Mouse (Mus musculus): ENCODE measurements around the gene 1600012H06Rik.
"Not testable (repeated sequence)": the region's sequence is repeated elsewhere in the genome, so short reads cannot be mapped to it uniquely, and the experiment has no call there.

The 1600012H06Rik gene

GRCm38 (mm10) chr17:14944551-14944950 is 1.6 kb downstream of the 1600012H06Rik start:
- DNase-seq (ENCODE audit: low spot score) = no peak

DNA sequence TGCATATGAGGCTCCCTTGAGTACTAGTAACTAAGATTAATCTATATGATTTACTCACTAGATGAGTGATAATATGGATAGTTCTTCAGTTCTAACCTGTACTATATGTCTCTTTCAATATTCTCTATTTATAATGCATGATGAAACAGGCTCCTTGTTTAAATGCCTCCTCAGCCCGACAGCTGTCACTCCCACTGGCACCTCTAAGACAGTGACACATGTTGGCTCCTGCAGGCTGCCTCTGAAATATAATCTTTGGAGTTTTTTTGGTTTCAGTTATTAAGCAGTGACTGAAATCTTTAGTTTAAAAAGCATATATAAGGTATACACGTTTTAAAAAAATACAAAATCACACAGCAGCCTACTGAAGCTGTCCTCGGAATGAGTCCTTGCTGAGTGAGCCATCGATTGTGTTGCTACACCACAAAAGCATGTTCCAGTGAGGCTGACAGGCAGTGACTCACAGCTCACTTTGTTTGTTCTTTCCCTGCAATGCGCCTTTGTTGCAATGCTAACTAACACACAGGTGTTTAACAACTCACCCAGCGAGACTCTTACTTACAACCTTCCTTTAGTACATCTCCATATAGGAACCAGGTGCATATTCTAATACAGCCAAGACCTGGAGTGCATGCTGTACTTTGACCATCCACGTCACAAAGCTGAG is 6.3 kb downstream of the 1600012H06Rik start:
- no peak for DNase-seq (ENCODE audit: low spot score)

- DNase-seq (ENCODE audit: low spot score) = no peak
Measured at GRCm38 (mm10) chr17:14953452-14953851, 10.5 kb downstream of the 1600012H06Rik start.

DNA sequence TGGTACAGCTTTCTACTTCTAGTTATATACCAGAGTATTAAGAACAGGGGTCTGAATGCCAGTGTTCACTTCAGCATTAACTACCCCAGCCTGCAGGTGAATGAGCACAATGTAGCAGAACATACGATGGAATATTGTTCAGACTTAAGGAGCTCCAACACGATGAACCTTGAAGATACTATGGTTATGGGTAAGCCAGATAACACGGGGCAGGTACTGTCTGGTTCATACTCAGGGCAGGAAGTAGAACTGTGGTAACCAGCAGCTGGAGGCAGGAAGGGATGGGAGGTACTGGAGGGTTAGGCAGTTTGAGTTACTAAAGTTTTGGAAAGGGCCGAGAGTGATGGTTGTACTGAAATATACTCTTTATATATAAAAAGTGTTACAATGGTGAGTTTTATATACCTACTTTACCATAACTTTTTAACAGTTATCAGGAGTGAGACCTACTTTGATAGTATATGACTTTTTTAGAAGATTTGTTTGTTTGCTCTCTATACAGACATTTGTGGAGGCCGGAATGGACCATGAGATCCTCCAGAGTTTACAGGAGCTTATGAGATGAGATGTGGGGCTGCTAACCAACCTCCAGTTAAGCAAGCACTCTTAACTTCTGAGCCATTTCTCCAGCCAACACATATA is 15.8 kb downstream of the 1600012H06Rik start:
- DNase-seq (ENCODE audit: low spot score) = no peak

- peak; percentile 62 for DNase-seq (ENCODE audit: low spot score)
Measured at GRCm38 (mm10) chr17:14959979-14960378, 17.0 kb downstream of the 1600012H06Rik start.

DNA sequence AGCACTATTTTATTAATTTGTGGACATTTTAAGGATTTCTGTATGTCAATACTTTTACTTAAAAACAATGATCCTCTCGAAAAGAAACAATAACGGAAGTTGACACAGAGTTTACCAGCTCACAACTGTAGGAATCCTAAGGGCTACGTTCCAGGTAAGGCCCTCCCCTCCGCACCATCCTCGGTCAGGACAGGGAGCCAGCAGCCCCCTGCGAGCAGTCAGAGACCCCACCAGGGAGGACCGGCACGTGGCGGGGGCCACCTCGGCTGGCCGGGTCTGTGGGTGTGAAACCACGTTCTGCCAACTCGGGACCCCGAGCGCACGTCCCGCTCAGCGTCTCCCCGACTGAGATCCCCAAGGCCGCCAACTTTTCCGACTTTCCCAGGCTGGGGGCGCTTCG is 17.5 kb downstream of the 1600012H06Rik start:
- DNase-seq (ENCODE audit: low spot score) = no peak

DNA sequence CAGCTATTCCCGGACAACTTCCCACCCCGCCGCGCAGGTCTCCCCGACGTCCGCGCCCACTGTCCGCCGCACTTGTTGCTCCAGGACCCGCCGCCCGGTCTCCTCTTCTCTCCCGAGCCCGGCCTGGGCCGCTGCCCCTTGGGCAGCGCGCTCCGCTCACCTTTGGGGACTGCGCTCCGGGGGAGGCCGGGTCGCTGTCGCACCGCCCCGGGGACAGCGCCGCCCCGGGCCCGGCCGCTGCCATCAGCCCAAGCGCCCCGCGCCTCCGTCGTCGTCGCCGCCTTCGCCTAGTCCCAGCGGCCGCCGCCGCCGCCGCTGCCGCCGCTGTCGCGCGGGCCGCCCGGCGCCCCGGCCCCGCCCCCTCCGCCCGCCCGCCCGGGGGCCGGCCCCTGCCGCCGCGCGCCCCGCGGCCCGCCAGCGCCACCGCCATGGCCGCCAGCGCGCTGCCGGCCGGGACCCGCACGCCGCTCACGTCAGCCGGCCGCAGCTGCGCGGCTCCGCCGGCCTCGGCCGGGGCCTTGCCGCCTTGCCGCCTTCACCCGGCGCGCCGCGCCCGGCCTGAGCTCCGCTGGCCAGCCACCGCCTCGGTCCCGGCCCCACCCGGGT is 18.1 kb downstream of the 1600012H06Rik start, which contains the start of gene Phf10:
Gene Phf10 (minus strand): TSS at position 323 of the 606 bp plus-strand sequence.
- DNase-seq (ENCODE audit: low spot score) = not testable (repeated sequence)

- DNase-seq (ENCODE audit: low spot score) = not testable (repeated sequence)
Measured at GRCm38 (mm10) chr17:14961557-14962154, 18.7 kb downstream of the 1600012H06Rik start.

DNA sequence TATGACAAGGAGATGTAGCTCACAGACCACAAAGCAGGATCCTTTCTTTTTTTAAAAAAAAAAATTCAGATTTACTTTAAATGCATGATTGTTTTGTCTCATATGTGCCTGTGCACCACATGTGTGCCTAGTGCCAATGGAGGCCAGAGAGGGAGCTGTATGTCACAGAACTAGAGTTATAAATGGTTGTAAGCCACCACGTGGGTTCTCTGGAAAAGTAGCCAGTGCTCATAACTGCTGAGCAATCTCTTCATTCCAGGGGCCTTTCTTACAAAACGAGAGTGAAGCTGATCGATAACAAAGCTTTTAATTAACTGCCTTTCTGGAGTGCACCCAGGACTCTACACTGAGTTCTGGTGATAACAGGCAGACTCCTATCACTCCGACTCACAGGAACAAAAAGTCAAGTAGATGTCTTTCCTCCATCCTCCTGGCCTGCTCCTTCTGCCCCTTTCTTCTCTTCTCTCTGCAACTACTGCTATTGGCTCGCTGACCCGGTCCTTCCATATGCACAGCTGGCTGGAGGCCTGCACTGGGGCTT is 25.5 kb downstream of the 1600012H06Rik start:
- DNase-seq (ENCODE audit: low spot score) = not testable (repeated sequence)

GRCm38 (mm10) chr17:14977718-14978361 is 34.9 kb downstream of the 1600012H06Rik start:
- not testable (repeated sequence) for DNase-seq (ENCODE audit: low spot score)

DNA sequence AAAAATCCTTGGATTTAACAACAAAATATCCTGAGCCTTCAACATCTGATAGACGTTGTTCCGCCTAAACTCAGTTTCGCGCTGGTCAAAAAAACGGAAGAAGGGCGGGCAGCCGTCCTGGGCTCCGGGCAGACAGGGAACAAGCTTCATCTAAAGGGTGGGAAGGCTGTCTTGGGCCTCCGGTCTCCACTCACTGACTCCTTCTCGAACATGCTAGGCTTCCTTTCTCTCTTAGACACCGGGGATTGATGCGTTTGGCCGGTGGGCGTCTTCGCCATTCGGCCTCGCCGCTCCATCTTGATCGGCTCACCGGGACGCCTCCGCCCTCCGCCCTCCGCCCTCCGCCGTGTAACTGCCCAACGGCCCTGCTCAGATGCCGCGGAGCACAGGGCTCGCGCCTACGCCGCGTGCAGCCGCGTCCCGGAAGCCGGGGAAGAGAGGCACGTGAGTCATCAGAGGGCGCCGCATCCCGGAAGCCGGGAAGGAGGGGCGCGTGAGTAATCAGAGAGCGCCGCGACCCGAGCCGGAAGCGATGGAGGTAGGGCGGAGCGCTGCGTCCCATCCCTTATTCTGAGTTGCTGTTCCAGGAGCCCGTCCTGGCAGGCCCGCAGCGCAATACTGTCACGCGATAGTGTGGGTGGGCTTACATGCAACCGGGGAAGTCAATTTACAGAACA is 35.5 kb downstream of the 1600012H06Rik start, which contains the start of the genes 9030025P20Rik and Gm3417:
Gene 9030025P20Rik (plus strand): TSS at position 107 of the 677 bp plus-strand sequence.
Gene Gm3417 (minus strand): TSS at position 429 of the 677 bp plus-strand sequence.
- DNase-seq (ENCODE audit: low spot score) = not testable (repeated sequence)

DNA sequence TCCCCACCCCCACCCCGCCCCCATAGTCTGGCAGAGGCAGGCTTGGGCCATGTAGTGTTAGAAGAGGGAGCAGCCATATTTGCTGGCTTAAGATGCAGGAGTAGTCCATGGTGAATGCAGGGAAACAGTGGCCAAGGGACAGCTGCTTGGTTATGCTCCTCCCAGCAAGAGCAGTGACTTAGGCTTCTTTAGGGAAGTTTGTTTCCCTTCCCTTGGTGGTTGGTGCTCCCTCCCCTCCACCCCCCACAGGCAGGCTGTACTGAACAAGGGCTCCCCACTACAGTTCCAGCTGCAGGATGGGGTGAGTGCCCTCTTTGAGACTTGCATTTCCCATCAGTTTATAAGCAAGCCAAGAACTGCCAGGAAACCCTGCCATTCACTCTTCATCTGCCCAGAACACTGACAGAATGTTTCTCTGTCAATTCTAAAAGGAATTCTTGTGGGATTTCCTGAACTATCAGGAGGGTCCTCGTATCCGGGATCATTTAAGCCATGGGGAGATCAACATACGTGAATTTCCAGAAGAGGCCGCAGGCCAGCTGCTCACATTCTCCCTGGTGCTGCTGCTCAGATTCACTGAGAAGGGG is 47.2 kb downstream of the 1600012H06Rik start:
- DNase-seq (ENCODE audit: low spot score) = not testable (repeated sequence)

DNA sequence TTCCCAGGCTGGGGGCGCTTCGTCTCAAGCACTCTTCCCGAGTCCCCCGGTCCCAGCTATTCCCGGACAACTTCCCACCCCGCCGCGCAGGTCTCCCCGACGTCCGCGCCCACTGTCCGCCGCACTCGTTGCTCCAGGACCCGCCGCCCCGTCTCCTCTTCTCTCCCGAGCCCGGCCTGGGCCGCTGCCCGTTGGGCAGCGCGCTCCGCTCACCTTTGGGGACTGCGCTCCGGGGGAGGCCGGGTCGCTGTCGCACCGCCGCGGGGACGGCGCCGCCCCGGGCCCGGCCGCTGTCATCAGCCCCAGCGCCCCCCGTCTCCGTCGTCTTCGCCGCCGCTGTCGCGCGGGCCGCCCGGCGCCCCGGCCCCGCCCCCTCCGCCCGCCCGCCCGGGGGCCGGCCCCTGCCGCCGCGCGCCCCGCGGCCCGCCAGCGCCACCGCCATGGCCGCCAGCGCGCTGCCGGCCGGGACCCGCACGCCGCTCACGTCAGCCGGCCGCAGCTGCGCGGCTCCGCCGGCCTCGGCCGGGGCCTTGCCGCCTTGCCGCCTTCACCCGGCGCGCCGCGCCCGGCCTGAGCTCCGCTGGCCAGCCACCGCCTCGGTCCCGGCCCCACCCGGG is 49.6 kb downstream of the 1600012H06Rik start:
- DNase-seq (ENCODE audit: low spot score) = not testable (repeated sequence)

GRCm38 (mm10) chr17:14993139-14993832 is 50.3 kb downstream of the 1600012H06Rik start:
- DNase-seq (ENCODE audit: low spot score) = not testable (repeated sequence)

- DNase-seq (ENCODE audit: low spot score) = not testable (repeated sequence)
Measured at GRCm38 (mm10) chr17:14994140-14994539, 51.2 kb downstream of the 1600012H06Rik start.

- not testable (repeated sequence) for DNase-seq (ENCODE audit: low spot score)
Measured at GRCm38 (mm10) chr17:15000047-15000446, 57.1 kb downstream of the 1600012H06Rik start.

- DNase-seq (ENCODE audit: low spot score) = not testable (repeated sequence)
Measured at GRCm38 (mm10) chr17:15009088-15009487, 66.1 kb downstream of the 1600012H06Rik start.
